Mouse (Mus musculus) G1E (cell line): ENCODE measurements around the gene Best2.

ENCODE experiments used
- CTCF ChIP-seq: IDR thresholded peaks from 2 replicates; pipeline ENCODE4 v1.5.1; 2012; ENCODE audit warnings: low read depth, low read length, inconsistent platforms, mixed read lengths
- TAL1 ChIP-seq: conservative IDR thresholded peaks from 2 replicates; pipeline ENCODE4 v1.6.1; 2012; ENCODE audit warnings: low read depth, low read length, inconsistent platforms, mixed read lengths

DNA sequence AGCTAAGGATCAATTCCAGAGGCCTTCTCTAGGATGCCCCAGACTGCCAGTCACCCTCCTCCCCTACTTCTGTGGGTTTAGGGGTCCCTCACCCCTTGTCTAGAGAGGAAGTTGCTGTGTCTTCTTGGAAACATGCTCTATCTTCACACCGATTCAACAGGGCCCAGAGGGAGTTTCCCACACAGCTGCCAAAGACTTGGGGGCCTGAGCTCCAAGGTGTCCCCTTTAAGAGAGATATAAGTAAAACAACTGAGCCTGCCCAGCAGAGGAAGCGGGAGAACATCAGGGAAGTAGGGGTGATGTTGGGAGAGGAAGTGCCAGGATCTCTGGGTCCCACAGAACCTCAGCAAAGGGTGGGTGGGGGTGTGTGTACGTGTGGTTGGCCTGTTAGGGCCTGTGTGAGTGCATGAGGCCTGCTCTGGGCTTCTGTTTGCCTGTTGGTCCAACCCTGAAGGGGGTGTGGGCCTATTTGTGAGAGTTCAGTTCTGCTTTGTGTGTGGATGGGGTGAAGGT lies 31.8 kb downstream of the Best2 start:
- no peak for TF ChIP-seq CTCF
- no peak for TF ChIP-seq TAL1
